Mouse (Mus musculus) bone marrow, adult 2 months (tissue): ENCODE measurements around the gene Zfp423. TPM values are rescaled to one million over a fixed set of nuclear protein-coding genes. Genes with fewer than 3 reads are reported as not detected.

Experiments
- H3K27ac ChIP-seq: fragments of 200-500 bp; 2 replicates; pipeline ENCODE4 v1.5.1; 2012; ENCODE audit warnings: low read depth, mild to moderate bottlenecking, control low read depth, inconsistent platforms, low read length; ENCODE audit not compliant: control insufficient read depth, poor library complexity, insufficient read depth
- H3K4me1 ChIP-seq: fragments of 200-500 bp; 2 replicates; pipeline ENCODE4 v1.6.1; 2011; ENCODE audit warnings: low read length; ENCODE audit not compliant: control insufficient read depth, insufficient read depth
- H3K4me3 ChIP-seq: fragments of 200-500 bp; replicated peaks from 2 replicates; pipeline ENCODE3; 2011; ENCODE audit warnings: mild to moderate bottlenecking, low read depth, low read length, control low read depth; ENCODE audit not compliant: control insufficient read depth
- CTCF ChIP-seq: fragments of 200-500 bp; IDR thresholded peaks from 2 replicates; pipeline ENCODE4 v1.5.1; 2011; ENCODE audit warnings: low read length, control low read depth; ENCODE audit not compliant: control insufficient read depth, insufficient read depth
- POLR2A ChIP-seq: fragments of 200-500 bp; IDR thresholded peaks from 2 replicates; pipeline ENCODE4 v1.6.1; 2011; ENCODE audit warnings: low read depth, mild to moderate bottlenecking, control low read depth, low read length, borderline replicate concordance; ENCODE audit not compliant: control insufficient read depth
- WGBS: fragments of 180-500 bp; shearing (Covaris S2); methylation state at CpG from one replicate; pipeline ENCODE4 v1.1.7; 2018; 5-methylcytosine and 5-hydroxymethylcytosine counted together
- polyA plus RNA-seq: library from polyadenylated mRNA; stranded (reverse); fragments of >200 nt; gene quantifications from 2 replicates; pipeline ENCODE4 v1.2.4, GENCODE M21; 2011; ENCODE audit warnings: low replicate concordance; ENCODE audit not compliant: missing spikeins, insufficient read depth, insufficient read length

The Zfp423 gene
- polyA plus RNA-seq, 1 experiment: 1.8 TPM

DNA sequence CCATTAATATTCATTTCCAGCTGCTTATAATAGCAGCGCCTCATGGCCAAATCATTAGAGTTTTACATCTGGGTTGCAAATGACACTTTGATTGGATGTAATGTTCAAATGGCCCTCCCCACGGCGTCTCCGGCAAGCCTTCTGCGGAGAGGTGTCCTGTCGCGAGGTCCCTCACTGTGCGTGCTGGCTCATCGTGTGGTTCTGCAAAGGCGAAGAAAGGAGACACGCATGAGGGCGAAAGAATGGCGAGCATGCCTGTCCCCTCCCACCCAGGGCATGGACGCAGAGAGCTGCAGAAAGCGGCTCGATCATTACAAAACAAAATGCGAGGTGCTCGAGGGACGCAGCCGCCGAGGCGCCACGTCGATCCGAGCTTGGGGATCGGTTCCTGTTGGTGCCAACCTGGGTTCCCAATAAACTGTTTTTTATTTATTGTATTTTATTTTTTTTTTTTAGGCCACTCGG, 297.1 kb downstream of the Zfp423 start:
- Histone ChIP-seq H3K27ac (no peak overlapping the region), H3K4me3 (no peak overlapping the region), H3K4me1 (no peaks in the 10 kb centered on the region; the same call in 1 of the 2 replicates)
- WGBS: 11% methylated on average over 27 of the region's 27 CpGs
- no peak for TF ChIP-seq POLR2A
- no peak for TF ChIP-seq CTCF

DNA sequence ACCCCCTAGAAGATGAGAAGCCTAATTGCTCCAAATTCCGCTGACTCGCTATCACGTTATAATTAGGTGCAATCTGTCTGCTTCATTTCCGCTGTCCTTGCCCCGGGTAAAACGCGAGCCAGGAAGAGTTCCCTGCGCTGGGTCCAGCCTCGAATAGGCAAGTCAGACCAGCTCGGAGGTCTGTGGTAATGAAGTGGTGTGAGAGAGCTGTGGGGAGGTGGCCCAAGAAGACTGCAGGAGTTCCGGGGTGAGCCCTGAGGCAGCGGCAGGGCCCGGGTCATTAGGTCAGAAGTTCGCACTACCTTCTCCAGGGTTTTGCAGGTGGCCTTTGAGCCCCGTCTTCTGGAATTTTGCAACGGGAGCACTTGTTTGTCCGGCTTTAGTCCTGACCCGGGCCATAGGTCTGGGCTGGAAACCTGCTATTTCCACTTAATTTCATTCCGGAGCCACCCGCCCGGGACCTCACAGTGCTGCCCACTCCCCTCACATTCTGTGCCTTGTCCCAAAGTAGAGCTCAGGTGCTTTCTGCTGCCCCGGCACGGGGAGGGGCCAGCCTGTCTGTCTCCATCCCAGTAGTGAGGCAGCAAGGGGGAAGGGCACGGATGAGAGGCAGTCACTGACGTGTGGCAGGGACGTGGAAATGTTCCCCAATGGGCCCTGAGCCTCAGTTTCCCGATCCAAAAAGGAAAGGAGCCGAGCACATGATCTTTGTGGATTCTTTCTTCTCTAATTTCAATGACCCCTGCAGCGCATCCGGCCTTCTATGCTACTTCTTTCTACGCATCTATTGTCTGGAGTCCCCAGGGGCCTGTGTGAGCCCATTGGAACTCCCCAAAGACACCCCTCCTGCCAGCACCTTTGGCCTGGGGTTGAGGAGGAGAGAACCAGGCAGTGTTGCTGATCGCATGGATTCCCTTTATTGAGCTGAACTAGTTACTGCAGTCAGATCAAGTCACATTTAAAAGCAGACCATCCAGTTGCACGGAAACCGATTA, 298.2 kb downstream of the Zfp423 start:
- 25% methylated on average over 34 of the region's 34 CpGs for WGBS
- Histone ChIP-seq H3K27ac (no peak overlapping the region), H3K4me1 (no peaks in the 10 kb centered on the region; the same call in 1 of the 2 replicates), H3K4me3 (no peak overlapping the region)
- no peak for TF ChIP-seq CTCF
- no peak for TF ChIP-seq POLR2A

GRCm38 (mm10) chr8:87660029-87660915, 299.1 kb downstream of the Zfp423 start:
- 5% methylated on average over 43 of the region's 43 CpGs for whole genome bisulfite sequencing
- no peak overlapping the region for H3K27ac ChIP-seq
- no peak overlapping the region for H3K4me3 ChIP-seq
- no peak for TF ChIP-seq POLR2A
- TF ChIP-seq CTCF: no peak
- no peaks in the 10 kb centered on the region; the same call in none of the 2 replicates for H3K4me1 ChIP-seq

GRCm38 (mm10) chr8:87657488-87657887, 301.9 kb downstream of the Zfp423 start:
- 66% methylated on average over 4 of the region's 4 CpGs for WGBS
- no peaks in the 10 kb centered on the region; the same call in none of the 2 replicates for H3K4me1 ChIP-seq
- no peak overlapping the region for H3K4me3 ChIP-seq
- TF ChIP-seq CTCF: no peak
- TF ChIP-seq POLR2A: no peak
- no peak overlapping the region for H3K27ac ChIP-seq

DNA sequence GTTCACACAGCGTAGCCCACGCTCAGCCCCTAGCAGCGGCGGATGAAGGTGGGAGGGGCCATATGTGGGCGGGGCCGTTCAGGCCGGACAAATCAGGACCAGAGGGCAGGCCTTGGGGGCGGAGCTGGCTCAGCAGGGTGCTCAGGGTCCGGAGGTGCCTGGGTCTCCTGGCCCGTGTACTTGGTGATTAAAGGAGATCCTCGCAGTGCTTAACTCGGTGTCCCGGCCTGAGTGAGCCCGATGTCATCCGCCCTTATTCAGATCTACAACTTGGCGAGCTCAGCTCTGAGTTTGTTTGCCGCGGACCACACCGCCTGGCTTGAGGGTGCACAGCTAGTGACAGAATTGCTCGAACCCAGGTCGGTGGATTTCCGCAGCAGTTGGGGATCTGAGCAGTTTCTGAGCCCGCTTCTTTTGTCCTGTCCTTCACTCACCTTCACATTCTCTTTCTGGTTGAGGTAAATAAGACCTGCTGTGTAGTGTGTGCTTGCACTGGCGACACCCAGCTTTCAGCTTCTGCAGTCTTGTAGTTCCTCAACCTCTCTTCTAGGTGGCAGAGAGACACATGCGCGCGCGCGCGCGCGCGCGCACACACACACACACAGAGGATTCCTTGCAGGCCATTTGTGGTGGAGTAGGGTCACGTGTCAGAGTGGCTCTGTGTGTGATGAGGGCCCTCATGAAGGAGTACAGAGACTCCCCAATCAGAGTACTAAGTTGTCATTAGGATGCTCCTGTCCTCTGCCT, 302.7 kb downstream of the Zfp423 start:
- TF ChIP-seq CTCF (no peak), POLR2A (no peak)
- no peak overlapping the region for H3K27ac ChIP-seq
- H3K4me3 ChIP-seq: peak overlapping the region; percentile 26
- 7% methylated on average over 35 of the region's 35 CpGs for WGBS
- no peaks in the 10 kb centered on the region; the same call in 1 of the 2 replicates for H3K4me1 ChIP-seq

DNA sequence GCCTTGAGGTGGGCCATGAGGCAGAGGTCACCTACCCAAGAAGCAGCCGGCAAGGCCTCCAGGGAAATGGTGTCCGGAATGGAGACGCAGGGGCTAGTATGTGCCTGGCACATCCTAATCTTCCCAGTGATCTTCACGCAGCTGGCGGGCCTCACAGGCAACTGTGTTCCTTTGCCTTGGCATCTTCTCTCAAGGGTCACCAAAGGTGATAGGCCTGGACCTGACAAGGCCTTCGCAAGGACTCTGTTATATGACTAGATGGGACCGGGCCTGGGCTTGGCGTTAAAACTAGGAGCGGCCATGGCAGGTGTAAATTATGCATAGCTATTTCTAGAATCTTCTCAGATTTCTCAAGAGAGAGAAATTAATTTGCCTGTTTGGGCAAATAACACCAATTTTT, 303.4 kb downstream of the Zfp423 start:
- 74% methylated on average over 9 of the region's 9 CpGs for WGBS
- H3K27ac ChIP-seq: no peak overlapping the region

GRCm38 (mm10) chr8:87647781-87648180, 311.6 kb downstream of the Zfp423 start:
- no peak overlapping the region for H3K4me3 ChIP-seq
- H3K27ac ChIP-seq: no peak overlapping the region
- H3K4me1 ChIP-seq: no peaks in the 10 kb centered on the region
- TF ChIP-seq POLR2A (no peak), CTCF (no peak)
- WGBS: 84% methylated on average over 9 of the region's 9 CpGs

More for the DNA sequence above, 303.4 kb downstream of the Zfp423 start:
- H3K4me1 ChIP-seq: no peaks in the 10 kb centered on the region; the same call in 1 of the 2 replicates
- no peak overlapping the region for H3K4me3 ChIP-seq
- no peak for TF ChIP-seq CTCF
- TF ChIP-seq POLR2A: no peak
